In genomic region chr6:125190816-125191215, GRCm38 (mm10) we compare ENCODE assay signal across 8 mouse cellular contexts. TPM values are rescaled to one million over a fixed set of nuclear protein-coding genes. Genes with fewer than 3 reads are reported as not detected.
DNase-seq lines count a peak whose midpoint lies in the region; ATAC-seq and TF ChIP-seq lines count a peak whose summit lies in the region.

No protein-coding gene starts in this region.

- no peaks in the 10 kb centered on the region for H3K9me3 ChIP-seq in kidney, postnatal 0 days (replicated peaks; ENCODE audit: low read length)
- no peaks in the 10 kb centered on the region for H3K9me3 ChIP-seq in hindbrain, embryonic 16.5 days (ENCODE audit: control insufficient read depth, low read length)
- H3K9me3 ChIP-seq in midbrain, postnatal 0 days (ENCODE audit: low read length) = no peaks in the 10 kb centered on the region

- H3K27me3 ChIP-seq in kidney, postnatal 0 days (ENCODE audit: insufficient read depth, low read length) = no peaks in the 10 kb centered on the region
- no peaks in the 10 kb centered on the region for H3K27me3 ChIP-seq in kidney, adult 2 months (replicated peaks; ENCODE audit: control insufficient read depth, insufficient read depth, low read length)
- no peaks in the 10 kb centered on the region for H3K27me3 ChIP-seq in hindbrain, embryonic 16.5 days (replicated peaks; ENCODE audit: control insufficient read depth, insufficient read depth, low read length)
- H3K27me3 ChIP-seq in midbrain, postnatal 0 days (ENCODE audit: insufficient read depth, low read length) = no peaks in the 10 kb centered on the region

- H3K27ac ChIP-seq in kidney, postnatal 0 days = peak overlapping the region; percentile 76; the same call in 1 of the 2 replicates
- no peak overlapping the region; the same call in 1 of the 2 replicates for H3K27ac ChIP-seq in kidney, adult 2 months (ENCODE audit: insufficient read depth, low read depth, low read length)
- H3K27ac ChIP-seq in hindbrain, embryonic 16.5 days (ENCODE audit: low read depth, low read length) = peak overlapping the region; percentile 99
- 0 out of 2 replicates have a peak overlapping the region, but pooled peaks have one; percentile 98 for H3K27ac ChIP-seq in midbrain, postnatal 0 days (ENCODE audit: low read depth, low read length)

- no peak for ATAC-seq in kidney, postnatal 0 days (replicated peaks; ENCODE audit: low FRiP score, low read depth)
- no peak for ATAC-seq in hindbrain, embryonic 16.5 days
- no peak for ATAC-seq in midbrain, postnatal 0 days (ENCODE audit: low FRiP score)

- no peak for TF ChIP-seq CTCF in kidney, postnatal 0 days (IDR thresholded peaks at IDR 0.05; ENCODE audit: low read depth)
- TF ChIP-seq CTCF in kidney, adult 2 months (conservative IDR thresholded peaks at IDR 0.05; ENCODE audit: insufficient read depth, insufficient read length, low read depth, low read length) = no peak
- TF ChIP-seq CTCF in midbrain, postnatal 0 days (IDR thresholded peaks at IDR 0.05) = no peak

- peak overlapping the region; percentile 63 for H3K4me3 ChIP-seq in kidney, postnatal 0 days (replicated peaks; ENCODE audit: low read depth, low read length)
- no peak overlapping the region; the same call in 1 of the 2 replicates for H3K4me3 ChIP-seq in kidney, adult 2 months (ENCODE audit: insufficient read depth, low read depth, low read length)
- H3K4me3 ChIP-seq in hindbrain, embryonic 16.5 days (ENCODE audit: low read length) = peak overlapping the region; percentile 73
- peak overlapping the region; percentile 54 for H3K4me3 ChIP-seq in midbrain, postnatal 0 days (ENCODE audit: low read depth, low read length)

- no peak for DNase-seq in kidney, postnatal 0 days (ENCODE audit: low spot score)
- no peak for DNase-seq in kidney, adult 2 months
- DNase-seq in embryo, embryonic 10 days (ENCODE audit: low spot score) = peak; percentile 42
- DNase-seq in midbrain, postnatal 0 days (ENCODE audit: low spot score) = no peak
- DNase-seq in kidney, postnatal 10 days = no peak
- no peak for DNase-seq in urinary bladder, postnatal 10 days (ENCODE audit: low spot score)
- DNase-seq in frontal cortex, postnatal 14 days (ENCODE audit: low spot score in 2 of 2) = no peak

- H3K36me3 ChIP-seq in kidney, postnatal 0 days (ENCODE audit: insufficient read depth, low read length) = peaks cover 29% of the 10 kb centered on the region
- peaks cover 3% of the 10 kb centered on the region; the same call in 1 of the 2 replicates for H3K36me3 ChIP-seq in kidney, adult 2 months (ENCODE audit: control insufficient read depth, insufficient read depth, low read length)
- H3K36me3 ChIP-seq in hindbrain, embryonic 16.5 days (ENCODE audit: control insufficient read depth, insufficient read depth, low read length) = peaks cover 20% of the 10 kb centered on the region
- H3K36me3 ChIP-seq in midbrain, postnatal 0 days (ENCODE audit: insufficient read depth, low read length) = peaks cover 29% of the 10 kb centered on the region

- TF ChIP-seq POLR2A in kidney, adult 2 months (IDR thresholded peaks at IDR 0.05; ENCODE audit: low read depth, low read length) = no peak

- H3K4me1 ChIP-seq in kidney, postnatal 0 days (replicated peaks; ENCODE audit: insufficient read depth, low read length) = 0 out of 2 replicates have a peak, but pooled peaks cover 6% of the 10 kb centered on the region
- peaks cover 3% of the 10 kb centered on the region; the same call in 1 of the 2 replicates for H3K4me1 ChIP-seq in kidney, adult 2 months (ENCODE audit: control insufficient read depth, insufficient read depth, low read length)
- peaks cover 8% of the 10 kb centered on the region for H3K4me1 ChIP-seq in hindbrain, embryonic 16.5 days (ENCODE audit: control insufficient read depth, insufficient read depth, low read depth, low read length)
- H3K4me1 ChIP-seq in midbrain, postnatal 0 days (ENCODE audit: insufficient read depth, low read length) = no peaks in the 10 kb centered on the region

- H3K9ac ChIP-seq in kidney, postnatal 0 days (ENCODE audit: low read depth, low read length) = peak overlapping the region; percentile 62
- peak overlapping the region; percentile 74 for H3K9ac ChIP-seq in hindbrain, embryonic 16.5 days (ENCODE audit: low read depth, low read length)
- peak overlapping the region; percentile 62 for H3K9ac ChIP-seq in midbrain, postnatal 0 days (replicated peaks; ENCODE audit: low read length, poor library complexity, severe bottlenecking)

- H3K4me2 ChIP-seq in kidney, postnatal 0 days (ENCODE audit: low read length) = peak overlapping the region; percentile 53
- H3K4me2 ChIP-seq in hindbrain, embryonic 16.5 days (ENCODE audit: low read length) = peak overlapping the region; percentile 68
- peak overlapping the region; percentile 64 for H3K4me2 ChIP-seq in midbrain, postnatal 0 days (ENCODE audit: low read depth, low read length, poor library complexity, severe bottlenecking)

RNA-seq across cellular contexts. Expression of gene Ncapd2, which starts 0.7 kb away (rescaled TPM):
- 43.8 and 48.0 TPM in 2 replicates for polyA plus RNA-seq in kidney, postnatal 0 days (2015; fragmentation: Nextera tagmentation; extraction: Ambion mirVana)
- 15.6 and 18.7 TPM in 2 replicates for polyA plus RNA-seq in kidney, adult 2 months (2012; rRNA removed)
- polyA plus RNA-seq in hindbrain, embryonic 16.5 days (2015; fragmentation: Nextera tagmentation; extraction: Ambion mirVana) = 37.7 and 50.2 TPM in 2 replicates
- 29.8 and 33.7 TPM in 2 replicates for total RNA-seq in midbrain, postnatal 0 days (2014; rRNA removed)
- polyA plus RNA-seq in midbrain, postnatal 0 days (2015; fragmentation: Nextera tagmentation; extraction: Ambion mirVana) = 18.4 and 21.0 TPM in 2 replicates

RNA-seq across cellular contexts. Expression of gene Mrpl51, which starts 0.8 kb away (rescaled TPM):
- 275 and 288 TPM in 2 replicates for polyA plus RNA-seq in kidney, postnatal 0 days (2015; fragmentation: Nextera tagmentation; extraction: Ambion mirVana)
- polyA plus RNA-seq in kidney, adult 2 months (2012; rRNA removed) = 102 and 110 TPM in 2 replicates
- 140 and 154 TPM in 2 replicates for polyA plus RNA-seq in hindbrain, embryonic 16.5 days (2015; fragmentation: Nextera tagmentation; extraction: Ambion mirVana)
- total RNA-seq in midbrain, postnatal 0 days (2014; rRNA removed) = 23.3 and 48.2 TPM in 2 replicates
- polyA plus RNA-seq in midbrain, postnatal 0 days (2015; fragmentation: Nextera tagmentation; extraction: Ambion mirVana) = 136 and 145 TPM in 2 replicates

RNA-seq across cellular contexts. Expression of gene Vamp1, which starts 24.5 kb away (rescaled TPM):
- polyA plus RNA-seq in kidney, postnatal 0 days (2015; fragmentation: Nextera tagmentation; extraction: Ambion mirVana) = 4.0 and 4.4 TPM in 2 replicates
- 19.1 and 19.8 TPM in 2 replicates for polyA plus RNA-seq in kidney, adult 2 months (2012; rRNA removed)
- polyA plus RNA-seq in hindbrain, embryonic 16.5 days (2015; fragmentation: Nextera tagmentation; extraction: Ambion mirVana) = 41.2 and 52.8 TPM in 2 replicates
- total RNA-seq in midbrain, postnatal 0 days (2014; rRNA removed) = 42.7 and 47.6 TPM in 2 replicates
- 40.5 and 46.0 TPM in 2 replicates for polyA plus RNA-seq in midbrain, postnatal 0 days (2015; fragmentation: Nextera tagmentation; extraction: Ambion mirVana)

RNA-seq across cellular contexts. Expression of gene Gapdh, which starts 24.5 kb away (rescaled TPM):
- 1,529 and 1,548 TPM in 2 replicates for polyA plus RNA-seq in kidney, postnatal 0 days (2015; fragmentation: Nextera tagmentation; extraction: Ambion mirVana)
- 7,324 and 7,933 TPM in 2 replicates for polyA plus RNA-seq in kidney, adult 2 months (2012; rRNA removed)
- polyA plus RNA-seq in hindbrain, embryonic 16.5 days (2015; fragmentation: Nextera tagmentation; extraction: Ambion mirVana) = 1,587 and 1,624 TPM in 2 replicates
- 2,678 and 3,049 TPM in 2 replicates for total RNA-seq in midbrain, postnatal 0 days (2014; rRNA removed)
- polyA plus RNA-seq in midbrain, postnatal 0 days (2015; fragmentation: Nextera tagmentation; extraction: Ambion mirVana) = 1,705 and 1,726 TPM in 2 replicates

RNA-seq across cellular contexts. Expression of gene Tapbpl, which starts 40.8 kb away (rescaled TPM):
- polyA plus RNA-seq in kidney, postnatal 0 days (2015; fragmentation: Nextera tagmentation; extraction: Ambion mirVana) = 6.3 and 7.2 TPM in 2 replicates
- polyA plus RNA-seq in kidney, adult 2 months (2012; rRNA removed) = 16.0 and 16.4 TPM in 2 replicates
- 7.7 and 9.1 TPM in 2 replicates for polyA plus RNA-seq in hindbrain, embryonic 16.5 days (2015; fragmentation: Nextera tagmentation; extraction: Ambion mirVana)
- 4.7 and 6.2 TPM in 2 replicates for total RNA-seq in midbrain, postnatal 0 days (2014; rRNA removed)
- polyA plus RNA-seq in midbrain, postnatal 0 days (2015; fragmentation: Nextera tagmentation; extraction: Ambion mirVana) = 9.0 and 9.7 TPM in 2 replicates
